Mouse (Mus musculus) stomach, embryonic 16.5 days (tissue): ENCODE results near the gene Lfng. TPM values are rescaled to one million over a fixed set of nuclear protein-coding genes. Genes with fewer than 3 reads are reported as not detected.

Experiments used
- ATAC-seq: fragments of 200-750 bp; cut with Nextera tagmentation; 2 replicates; pipeline ENCODE4 v1.8.0; 2017; ENCODE audit warnings: moderate number of reproducible peaks, moderate TSS enrichment; ENCODE audit not compliant: insufficient read depth, low FRiP score
- H3K27ac ChIP-seq: fragments of 300-500 bp; sonication (generic); 2 replicates; pipeline ENCODE4 v1.5.1; 2014; ENCODE audit warnings: low read length
- H3K27me3 ChIP-seq: fragments of 300-500 bp; sonication (generic); 2 replicates; pipeline ENCODE4 v1.6.1; 2014; ENCODE audit warnings: low read length, control low read depth, mixed read lengths; ENCODE audit not compliant: control insufficient read depth, insufficient read depth
- H3K36me3 ChIP-seq: fragments of 300-500 bp; sonication (generic); 2 replicates; pipeline ENCODE4 v1.6.1; 2014; ENCODE audit warnings: low read length; ENCODE audit not compliant: control insufficient read depth, insufficient read depth
- H3K4me1 ChIP-seq: fragments of 300-500 bp; sonication (generic); 2 replicates; pipeline ENCODE4 v1.6.1; 2014; ENCODE audit warnings: low read length, control low read depth, mixed read lengths; ENCODE audit not compliant: control insufficient read depth, insufficient read depth
- H3K4me2 ChIP-seq: fragments of 300-500 bp; sonication (generic); 2 replicates; pipeline ENCODE4 v1.6.1; 2014; ENCODE audit warnings: low read depth, low read length, mixed read lengths
- H3K4me3 ChIP-seq: fragments of 300-500 bp; sonication (generic); replicated peaks from 2 replicates; pipeline ENCODE4 v1.5.1; 2014; ENCODE audit warnings: mild to moderate bottlenecking, low read length
- H3K9ac ChIP-seq: fragments of 300-500 bp; sonication (generic); 2 replicates; pipeline ENCODE4 v1.6.1; 2014; ENCODE audit warnings: low read length
- H3K9me3 ChIP-seq: fragments of 300-500 bp; sonication (generic); replicated peaks from 2 replicates; pipeline ENCODE4 v1.6.1; 2016; ENCODE audit warnings: low read length, control low read depth; ENCODE audit not compliant: control insufficient read depth
- WGBS: fragments of 180-500 bp; shearing (Covaris S2); extraction: QIAGEN DNeasy Blood & Tissue Kit; methylation state at CpG from one replicate; pipeline ENCODE4 v1.1.7; 2014; 5-methylcytosine and 5-hydroxymethylcytosine counted together
- polyA plus RNA-seq: library from polyadenylated mRNA; unstranded; fragments of >200 nt; fragmentation: Nextera tagmentation; extraction: Ambion mirVana; gene quantifications from 2 replicates; pipeline ENCODE4 v1.2.1, GENCODE M21; 2015

The Lfng gene
- polyA plus RNA-seq = 21.5 and 21.6 TPM in 2 replicates

DNA sequence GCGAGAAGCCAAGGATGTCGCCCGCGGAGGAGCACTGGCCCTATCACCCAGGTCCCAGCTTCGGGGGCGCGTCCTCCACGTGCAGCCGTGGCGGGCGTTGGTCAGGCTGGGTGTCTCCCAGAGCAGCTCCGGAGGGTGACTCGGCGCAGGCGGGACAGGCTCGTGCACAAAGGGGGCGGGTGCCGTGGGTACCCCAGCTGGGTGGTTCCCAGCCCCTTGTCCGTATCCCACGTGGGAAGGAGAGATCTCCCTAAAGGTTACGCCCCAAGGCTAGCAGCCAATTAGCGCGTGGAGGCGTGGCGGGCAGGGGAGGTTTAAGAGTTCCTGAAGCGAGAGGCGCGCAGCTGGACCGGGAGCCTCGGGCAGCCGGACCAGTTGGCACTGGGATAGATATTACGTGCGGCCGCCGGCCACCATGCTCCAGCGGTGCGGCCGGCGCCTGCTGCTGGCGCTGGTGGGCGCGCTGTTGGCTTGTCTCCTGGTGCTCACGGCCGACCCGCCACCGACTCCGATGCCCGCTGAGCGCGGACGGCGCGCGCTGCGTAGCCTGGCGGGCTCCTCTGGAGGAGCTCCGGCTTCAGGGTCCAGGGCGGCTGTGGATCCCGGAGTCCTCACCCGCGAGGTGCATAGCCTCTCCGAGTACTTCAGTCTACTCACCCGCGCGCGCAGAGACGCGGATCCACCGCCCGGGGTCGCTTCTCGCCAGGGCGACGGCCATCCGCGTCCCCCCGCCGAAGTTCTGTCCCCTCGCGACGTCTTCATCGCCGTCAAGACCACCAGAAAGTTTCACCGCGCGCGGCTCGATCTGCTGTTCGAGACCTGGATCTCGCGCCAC, at the start of gene Lfng:
Lfng (plus strand) TSS at position 320 of the 835 bp plus-strand sequence.
- peaks cover 48% of the 10 kb centered on the region for H3K4me1 ChIP-seq
- no peaks in the 10 kb centered on the region for H3K9me3 ChIP-seq
- H3K4me3 ChIP-seq = peak within 1 kb of the TSS; percentile 63
- peak within 1 kb of the TSS; percentile 99 for H3K27ac ChIP-seq
- peak within 1 kb of the TSS; percentile 82 for H3K9ac ChIP-seq
- WGBS = under 1% methylated on average over 86 of the region's 91 CpGs
- no peaks in the 10 kb centered on the region for H3K36me3 ChIP-seq
- peak within 1 kb of the TSS; percentile 61 for H3K4me2 ChIP-seq
- peak; percentile 68 for ATAC-seq
- peaks cover 12% of the 10 kb centered on the region; the same call in 1 of the 2 replicates for H3K27me3 ChIP-seq

DNA sequence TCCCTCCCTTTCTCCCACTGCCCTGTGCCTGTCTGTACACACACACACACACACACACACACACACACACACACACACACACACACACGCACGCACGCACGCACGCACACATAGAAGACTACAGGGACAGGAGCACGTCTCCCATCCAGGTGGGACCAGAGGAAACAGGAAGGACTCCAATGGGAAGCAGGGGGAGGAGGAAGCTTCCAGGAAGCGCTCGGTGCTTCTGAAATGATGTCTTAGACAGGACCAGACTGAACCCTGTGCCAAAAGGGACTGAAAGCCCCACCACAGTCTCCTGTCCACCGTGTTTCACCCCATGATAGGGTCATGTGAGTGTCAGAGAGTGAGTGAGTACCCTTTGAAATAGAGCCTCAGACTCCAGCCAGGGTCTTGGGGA, 44.5 kb upstream of the Lfng start:
- Histone ChIP-seq H3K4me1 (peaks cover 27% of the 10 kb centered on the region), H3K27me3 (no peaks in the 10 kb centered on the region), H3K9me3 (no peaks in the 10 kb centered on the region), H3K9ac (no peak overlapping the region), H3K4me3 (no peak overlapping the region), H3K27ac (no peak overlapping the region), H3K36me3 (no peaks in the 10 kb centered on the region), H3K4me2 (no peak overlapping the region)
- no peak for ATAC-seq
- 73% methylated on average over 9 of the region's 9 CpGs for WGBS

GRCm38 (mm10) chr5:140564896-140565295, 42.2 kb upstream of the Lfng start, which contains the start of gene Grifin:
Gene Grifin, minus strand, starts transcription at chr5:140565071.
- H3K4me1 ChIP-seq = peaks cover 36% of the 10 kb centered on the region
- 72% methylated on average over 4 of the region's 4 CpGs for WGBS
- H3K27ac ChIP-seq = peak within 1 kb of the TSS; percentile 74
- H3K4me2 ChIP-seq = no peak within 1 kb of the TSS
- H3K9ac ChIP-seq = peak within 1 kb of the TSS; percentile 38
- H3K27me3 ChIP-seq = no peaks in the 10 kb centered on the region
- ATAC-seq = no peak; the same call in 1 of the 2 replicates
- H3K9me3 ChIP-seq = no peaks in the 10 kb centered on the region
- H3K36me3 ChIP-seq = no peaks in the 10 kb centered on the region
- H3K4me3 ChIP-seq = no peak within 1 kb of the TSS

DNA sequence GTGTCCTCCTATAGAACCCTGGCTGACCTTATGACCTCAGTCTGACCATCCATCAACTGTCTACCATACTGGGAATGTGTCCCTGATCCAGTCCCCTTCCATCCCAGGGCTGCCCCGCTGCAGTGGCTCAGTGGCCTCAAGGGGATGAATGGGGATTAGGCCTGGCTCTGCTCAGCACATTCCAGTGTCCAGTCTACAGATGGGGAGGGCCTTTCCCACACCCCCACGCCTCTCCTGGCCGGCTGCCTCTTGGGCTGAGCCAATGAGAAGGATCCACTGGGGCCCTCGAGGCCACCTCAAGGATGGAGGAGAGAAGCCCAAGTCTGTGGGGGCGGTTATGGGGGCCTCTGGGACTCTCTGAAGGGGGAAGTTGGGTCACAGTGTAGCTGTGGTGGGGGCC, 41.7 kb upstream of the Lfng start:
- ATAC-seq = peak; percentile 87
- H3K4me2 ChIP-seq = no peak overlapping the region
- peak overlapping the region; percentile 38; the same call in 1 of the 2 replicates for H3K9ac ChIP-seq
- no peaks in the 10 kb centered on the region for H3K9me3 ChIP-seq
- peaks cover 36% of the 10 kb centered on the region for H3K4me1 ChIP-seq
- 19% methylated on average over 5 of the region's 5 CpGs for WGBS
- H3K27ac ChIP-seq = peak overlapping the region; percentile 74; the same call in 1 of the 2 replicates
- no peaks in the 10 kb centered on the region for H3K27me3 ChIP-seq
- H3K4me3 ChIP-seq = no peak overlapping the region
- H3K36me3 ChIP-seq = no peaks in the 10 kb centered on the region

DNA sequence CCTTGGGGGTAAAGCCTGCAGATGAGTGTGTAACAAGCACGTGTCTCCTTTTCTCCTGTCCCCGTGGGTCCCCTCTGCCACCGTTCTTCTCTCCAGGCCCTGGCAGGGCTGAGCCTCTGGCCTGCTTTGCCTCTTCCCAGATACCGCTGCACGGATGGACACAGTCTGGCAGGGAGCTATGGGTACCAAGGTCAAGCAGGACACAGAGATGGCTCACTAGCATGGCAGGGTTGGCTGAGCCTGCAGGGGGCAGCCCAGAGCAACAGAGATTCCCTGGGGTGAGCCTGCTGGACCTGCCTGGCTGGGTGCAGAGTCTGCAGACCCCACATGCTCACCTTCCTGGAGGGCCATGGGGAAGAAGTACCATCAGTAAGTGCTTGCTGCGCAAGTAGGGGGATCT, 41.3 kb upstream of the Lfng start:
- H3K9me3 ChIP-seq = no peaks in the 10 kb centered on the region
- H3K9ac ChIP-seq = peak overlapping the region; percentile 38
- H3K27me3 ChIP-seq = no peaks in the 10 kb centered on the region
- H3K27ac ChIP-seq = peak overlapping the region; percentile 74
- H3K4me3 ChIP-seq = no peak overlapping the region
- 51% methylated on average over 6 of the region's 6 CpGs for WGBS
- peaks cover 36% of the 10 kb centered on the region for H3K4me1 ChIP-seq
- peak; percentile 18; the same call in 1 of the 2 replicates for ATAC-seq
- H3K36me3 ChIP-seq = no peaks in the 10 kb centered on the region
- H3K4me2 ChIP-seq = no peak overlapping the region

DNA sequence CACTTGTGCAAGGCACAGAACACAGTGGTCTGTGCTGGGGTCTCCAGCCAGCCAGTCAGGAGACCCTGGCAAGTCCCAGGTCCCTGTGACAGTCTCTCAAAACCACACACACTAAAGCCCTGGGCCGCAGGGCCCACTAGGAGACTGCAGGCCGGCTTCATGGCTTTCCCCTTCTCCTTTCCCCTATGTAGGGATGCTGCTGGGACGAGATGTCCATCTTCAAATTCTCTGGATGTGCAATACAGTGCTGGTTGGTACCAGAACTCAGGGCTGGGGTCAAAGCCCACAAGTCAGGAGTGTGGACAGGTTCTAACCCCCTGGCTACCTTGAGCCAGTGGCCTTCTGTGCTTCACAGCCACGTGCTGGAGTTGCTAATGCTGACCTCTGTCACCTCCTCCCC, 40.8 kb upstream of the Lfng start:
- no peaks in the 10 kb centered on the region for H3K9me3 ChIP-seq
- H3K4me3 ChIP-seq = no peak overlapping the region
- H3K36me3 ChIP-seq = no peaks in the 10 kb centered on the region
- peak overlapping the region; percentile 74 for H3K27ac ChIP-seq
- 69% methylated on average over 4 of the region's 4 CpGs for WGBS
- no peak overlapping the region for H3K4me2 ChIP-seq
- peak overlapping the region; percentile 38 for H3K9ac ChIP-seq
- ATAC-seq = no peak
- peaks cover 36% of the 10 kb centered on the region for H3K4me1 ChIP-seq
- no peaks in the 10 kb centered on the region for H3K27me3 ChIP-seq

DNA sequence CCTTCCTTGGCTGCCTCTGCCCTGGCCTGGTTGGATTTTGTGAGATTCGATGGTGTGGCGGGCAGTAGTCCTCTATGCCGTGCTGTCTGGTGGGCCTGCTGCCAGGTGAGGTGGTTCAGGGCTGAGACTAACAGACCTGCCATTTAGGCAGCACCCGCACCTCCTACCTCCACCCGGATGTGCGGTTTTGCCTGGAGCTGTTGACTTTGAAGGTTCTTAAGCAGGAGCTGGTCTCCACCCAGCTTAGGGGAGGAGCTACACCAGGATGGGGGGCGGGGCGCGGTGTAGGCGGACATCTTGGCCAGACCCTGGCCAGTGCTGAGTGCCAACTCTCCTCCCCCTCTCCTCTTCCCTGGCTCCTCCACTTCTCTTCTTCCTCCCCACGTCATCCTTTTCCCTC, 39.8 kb upstream of the Lfng start:
- H3K27me3 ChIP-seq = no peaks in the 10 kb centered on the region
- H3K36me3 ChIP-seq = no peaks in the 10 kb centered on the region
- ATAC-seq = peak; percentile 44; the same call in 1 of the 2 replicates
- 40% methylated on average over 11 of the region's 11 CpGs for WGBS
- H3K4me3 ChIP-seq = no peak overlapping the region
- no peak overlapping the region for H3K4me2 ChIP-seq
- no peak overlapping the region; the same call in 1 of the 2 replicates for H3K9ac ChIP-seq
- H3K9me3 ChIP-seq = no peaks in the 10 kb centered on the region
- no peak overlapping the region for H3K27ac ChIP-seq
- H3K4me1 ChIP-seq = peaks cover 36% of the 10 kb centered on the region

DNA sequence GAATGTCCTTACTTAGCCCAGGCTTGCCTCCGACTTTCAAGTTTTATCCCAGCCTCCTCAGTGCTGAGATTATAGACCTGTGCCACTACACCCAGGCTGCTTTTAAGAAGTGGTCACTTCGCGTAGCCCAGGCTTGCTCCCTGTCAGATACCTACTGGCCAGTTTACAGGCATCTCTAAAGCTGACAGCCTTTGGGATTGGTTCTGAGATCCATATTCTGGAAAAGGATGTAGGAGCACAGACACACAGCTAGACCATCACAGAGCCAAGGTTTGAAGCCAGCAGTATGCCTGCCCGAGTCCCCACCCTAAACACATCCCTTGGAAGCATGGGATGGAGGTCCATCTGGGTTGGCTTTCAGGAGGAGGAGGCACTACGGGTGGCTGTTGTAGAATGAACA, 39.4 kb upstream of the Lfng start:
- Histone ChIP-seq H3K4me3 (no peak overlapping the region), H3K9ac (no peak overlapping the region), H3K27ac (no peak overlapping the region), H3K9me3 (no peaks in the 10 kb centered on the region), H3K27me3 (no peaks in the 10 kb centered on the region), H3K4me1 (peaks cover 36% of the 10 kb centered on the region), H3K36me3 (no peaks in the 10 kb centered on the region), H3K4me2 (no peak overlapping the region)
- WGBS = 91% methylated on average over 5 of the region's 5 CpGs
- ATAC-seq = no peak

- no peak for ATAC-seq
- Histone ChIP-seq H3K27ac (peak overlapping the region; percentile 19; the same call in 1 of the 2 replicates), H3K4me3 (no peak overlapping the region), H3K4me1 (peaks cover 36% of the 10 kb centered on the region), H3K4me2 (no peak overlapping the region), H3K36me3 (no peaks in the 10 kb centered on the region), H3K9ac (0 out of 2 replicates have a peak overlapping the region, but pooled peaks have one; percentile 36), H3K9me3 (no peaks in the 10 kb centered on the region), H3K27me3 (no peaks in the 10 kb centered on the region)
- WGBS = 40% methylated on average over 10 of the region's 10 CpGs
Observed at GRCm38 (mm10) chr5:140568321-140568970, 38.7 kb upstream of the Lfng start.
